Mouse (Mus musculus) pancreas, adult 10 weeks (tissue): ENCODE measurements around the gene Faap100. TPM values are rescaled to one million over a fixed set of nuclear protein-coding genes. Genes with fewer than 3 reads are reported as not detected.

ENCODE experiments used
- polyA plus RNA-seq: library from polyadenylated mRNA; stranded (reverse); fragments of 350-450 nt; fragmentation: Illumina TruSeq; extraction: RNeasy Lipid Tissue Mini Kit (QIAGEN cat#74804); gene quantifications from one replicate; pipeline ENCODE4 v1.2.3, GENCODE M21; 2015; ENCODE audit warnings: low read depth, low replicate concordance; ENCODE audit not compliant: insufficient read depth

The Faap100 gene
- 5.7 TPM for polyA plus RNA-seq

DNA sequence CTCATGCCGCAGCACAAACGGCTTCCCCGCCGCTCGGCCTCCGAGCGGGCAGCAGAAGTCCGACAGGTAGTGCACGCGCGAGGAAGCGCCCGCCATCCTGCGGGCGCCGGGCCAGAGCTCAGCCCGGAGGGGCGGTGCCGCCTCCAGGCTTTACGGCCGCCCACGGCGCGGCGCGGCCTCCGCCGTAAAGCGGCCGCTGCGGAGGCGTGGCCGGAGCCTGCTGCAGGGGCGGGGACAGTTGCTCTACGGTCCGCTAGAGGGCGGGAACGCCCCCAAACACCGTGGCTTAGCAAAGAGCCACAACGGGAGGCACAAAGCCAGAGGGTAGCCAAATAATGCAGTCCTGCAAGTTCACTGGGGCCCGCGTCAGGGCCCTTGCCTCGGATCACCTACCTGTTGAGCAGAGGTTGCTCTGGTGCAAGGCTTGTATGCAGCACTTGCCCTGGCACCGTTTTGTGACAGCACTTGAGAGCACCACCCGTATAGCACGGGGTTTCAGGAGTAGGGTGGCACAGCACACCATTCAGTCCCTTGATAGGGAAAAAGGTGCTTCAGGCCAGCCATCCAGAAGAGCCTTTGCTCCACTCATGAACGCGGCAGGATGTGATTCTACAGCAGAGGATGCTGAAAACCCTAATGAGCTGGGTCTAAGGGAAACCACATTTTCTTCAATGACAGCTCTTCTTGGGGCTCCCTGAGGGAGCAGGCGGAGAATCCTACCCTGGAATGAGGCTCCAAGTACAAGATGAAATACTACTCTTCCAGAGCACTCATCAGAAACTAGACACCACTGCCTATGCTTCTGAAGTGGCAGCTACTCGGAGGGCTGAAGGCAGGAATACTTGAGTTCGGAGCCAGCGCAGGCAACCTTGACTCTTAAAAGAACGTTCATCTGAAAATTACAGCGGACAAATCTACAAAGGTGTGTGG, at the start of gene Faap100:
Gene Faap100 (minus strand): TSS at position 154 of the 930 bp plus-strand sequence.

DNA sequence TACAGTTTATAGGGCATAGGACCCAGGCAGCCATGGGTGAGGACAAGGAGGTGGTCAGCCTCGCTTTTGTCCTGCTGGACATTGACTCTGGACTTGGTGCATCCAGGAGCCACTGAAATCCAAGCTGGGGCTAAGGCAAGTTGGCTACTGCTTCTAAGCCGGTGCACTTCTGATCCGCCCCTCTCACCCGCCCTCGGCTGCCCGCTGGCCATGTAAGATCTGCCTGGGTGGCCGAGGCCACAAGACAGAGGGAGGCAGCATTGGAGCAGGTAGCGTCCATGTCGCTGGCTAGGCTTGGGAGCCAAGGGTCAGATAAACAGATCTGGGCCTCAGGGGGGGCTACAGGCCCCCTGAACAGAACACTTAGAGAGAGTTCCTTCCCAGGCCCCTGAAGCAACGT, 17.3 kb downstream of the Faap100 start, which contains the start of gene Fscn2:
Gene Fscn2 (plus strand): TSS at position 240 of the 400 bp plus-strand sequence.

DNA sequence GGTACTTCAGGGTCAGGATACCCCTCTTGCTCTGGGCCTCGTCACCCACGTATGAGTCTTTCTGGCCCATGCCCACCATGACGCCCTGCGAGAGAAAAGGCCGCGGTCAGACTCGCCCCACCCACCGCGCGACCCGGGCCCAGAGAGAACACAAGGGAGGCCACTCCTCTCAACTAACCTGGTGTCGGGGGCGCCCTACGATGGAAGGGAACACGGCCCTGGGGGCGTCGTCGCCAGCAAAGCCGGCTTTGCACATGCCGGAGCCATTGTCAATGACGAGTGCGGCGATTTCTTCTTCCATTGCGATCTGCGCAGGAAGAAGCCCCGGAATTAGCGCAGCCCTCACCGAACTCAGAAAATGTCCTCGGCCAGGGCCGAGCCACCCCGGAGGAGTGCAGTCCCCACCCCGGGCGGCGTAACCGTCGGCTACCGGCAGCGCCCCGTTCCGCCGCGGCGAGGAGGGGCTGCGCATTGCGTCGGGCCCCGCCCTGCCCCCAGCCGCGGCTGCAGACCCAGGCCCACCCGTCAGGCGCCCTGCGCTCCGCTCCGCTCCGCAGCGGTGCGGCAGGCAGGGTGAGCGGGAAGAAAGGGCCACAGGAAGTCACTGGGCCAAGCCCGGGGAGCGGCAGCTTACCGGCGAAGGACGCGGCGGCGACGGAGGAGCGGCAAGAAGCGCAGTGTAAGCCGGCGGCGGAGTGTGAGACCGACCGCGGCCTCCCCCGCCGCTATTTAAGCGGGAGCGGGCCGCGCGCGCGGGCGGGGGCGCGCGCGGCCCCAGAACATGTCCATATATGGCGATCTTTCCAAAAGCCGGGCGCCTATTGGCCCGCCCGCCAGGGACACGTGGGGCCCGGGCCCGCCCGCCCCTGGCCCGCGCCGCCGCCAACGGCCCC, 30.5 kb downstream of the Faap100 start, which contains the start of gene Actg1:
Gene Actg1 (minus strand): TSS at position 752 of the 893 bp plus-strand sequence.

Other genes starting within 250 kb of the Faap100 start
- gene Slc38a10, start 227.4 kb downstream of the Faap100 start, polyA plus RNA-seq, result 29.3 TPM
- gene Bahcc1, start 145.8 kb downstream of the Faap100 start, polyA plus RNA-seq, result 4.6 TPM
- 280 TPM for gene Actg1, start 30.2 kb downstream of the Faap100 start, polyA plus RNA-seq
- not detected for gene Fscn2, start 17.2 kb downstream of the Faap100 start, polyA plus RNA-seq
- 10.3 TPM for gene Nploc4, start 58.9 kb upstream of the Faap100 start, polyA plus RNA-seq
- not detected for gene Tspan10, start 63.9 kb upstream of the Faap100 start, polyA plus RNA-seq
- 1.3 TPM for gene Pde6g, start 74.7 kb upstream of the Faap100 start, polyA plus RNA-seq
- gene Oxld1, start 79.3 kb upstream of the Faap100 start, polyA plus RNA-seq, result 2.7 TPM
- 10.5 TPM for gene Ccdc137, start 79.4 kb upstream of the Faap100 start, polyA plus RNA-seq
- gene Arl16, start 88.8 kb upstream of the Faap100 start, polyA plus RNA-seq, result 5.2 TPM
- gene Mrpl12, start 105.8 kb upstream of the Faap100 start, polyA plus RNA-seq, result 19.4 TPM
- 11.5 TPM for gene Slc25a10, start 113.1 kb upstream of the Faap100 start, polyA plus RNA-seq
- gene Gcgr, start 151.9 kb upstream of the Faap100 start, polyA plus RNA-seq, result 2.1 TPM
- 27.1 TPM for gene Mcrip1, start 171.0 kb upstream of the Faap100 start, polyA plus RNA-seq
- gene Ppp1r27, start 172.4 kb upstream of the Faap100 start, polyA plus RNA-seq, result not detected
- 636 TPM for gene P4hb, start 194.5 kb upstream of the Faap100 start, polyA plus RNA-seq
- 79.0 TPM for gene Arhgdia, start 202.9 kb upstream of the Faap100 start, polyA plus RNA-seq
- gene Alyref, start 219.6 kb upstream of the Faap100 start, polyA plus RNA-seq, result 13.4 TPM
- 11.9 TPM for gene Anapc11, start 219.7 kb upstream of the Faap100 start, polyA plus RNA-seq
- not detected for gene Npb, start 229.7 kb upstream of the Faap100 start, polyA plus RNA-seq
- gene Pcyt2, start 239.2 kb upstream of the Faap100 start, polyA plus RNA-seq, result 38.6 TPM
- gene Sirt7, start 246.5 kb upstream of the Faap100 start, polyA plus RNA-seq, result 19.3 TPM